Mouse (Mus musculus) CH12.LX (cell line): ENCODE measurements at regions not wholly inside any gene's neighbourhood (a gene's known extent, or its start where the extent isn't known, plus 50 kb on each side); places are given as distances from the start of the nearest gene placed in this dataset.

Experiments used
- DNase-seq: peaks from one replicate; pipeline ENCODE4 v3.0.0-alpha.2; 2013; ENCODE audit errors: extremely low read depth
- H3K27ac ChIP-seq: 2 replicates; pipeline ENCODE4 v1.5.1; 2012; ENCODE audit warnings: low read depth, mild to moderate bottlenecking, control low read depth, moderate library complexity; ENCODE audit not compliant: insufficient read depth
- H3K27me3 ChIP-seq: replicated peaks from 2 replicates; pipeline ENCODE3; 2012; ENCODE audit warnings: inconsistent platforms
- H3K36me3 ChIP-seq, 2 experiments: replicated peaks in 1 of 2; 2 replicates each; pipeline versions ENCODE3 to v1.6.1; 2012; ENCODE audit warnings: inconsistent platforms in 1 of 2, low read length in 1 of 2, mild to moderate bottlenecking in 1 of 2, mixed read lengths in 1 of 2, moderate library complexity in 1 of 2; ENCODE audit not compliant: control insufficient read depth in 1 of 2, insufficient read depth in 1 of 2
- H3K4me1 ChIP-seq, 2 experiments: 2 replicates each; pipeline ENCODE4 v1.6.1; 2012; ENCODE audit warnings: inconsistent platforms in 1 of 2, moderate library complexity in 1 of 2; ENCODE audit not compliant: insufficient read depth in 2 of 2, control insufficient read depth in 1 of 2
- H3K4me2 ChIP-seq: 2 replicates; pipeline ENCODE4 v1.6.1; 2012; ENCODE audit warnings: low read depth, mild to moderate bottlenecking, control low read depth; ENCODE audit not compliant: poor library complexity, insufficient read depth, severe bottlenecking
- H3K4me3 ChIP-seq, 3 experiments: fragments of 150-350 bp in 1 of 3; sonication (generic) in 1 of 3; replicated peaks in 1 of 3; 2 replicates each; pipeline versions ENCODE3 to v1.5.1; 2011 to 2012; ENCODE audit warnings: low read depth in 2 of 3, low read length in 2 of 3, mild to moderate bottlenecking in 2 of 3, moderate library complexity in 2 of 3, control low read depth in 1 of 3, improper control_type of control experiment in 1 of 3, inconsistent platforms in 1 of 3, mixed read lengths in 1 of 3; ENCODE audit not compliant: poor library complexity in 1 of 3
- H3K79me2 ChIP-seq: replicated peaks from 2 replicates; pipeline ENCODE4 v1.6.1; 2012; ENCODE audit warnings: mild to moderate bottlenecking, moderate library complexity; ENCODE audit not compliant: control insufficient read depth, poor library complexity, insufficient read depth, severe bottlenecking; ENCODE audit errors: extremely low read depth
- H3K9ac ChIP-seq: 2 replicates; pipeline ENCODE4 v1.6.1; 2012; ENCODE audit warnings: low read depth, mild to moderate bottlenecking, control low read depth, moderate library complexity; ENCODE audit not compliant: insufficient read depth
- H3K9me3 ChIP-seq: replicated peaks from 2 replicates; pipeline ENCODE3; 2012; ENCODE audit warnings: low read length, inconsistent platforms, mixed read lengths
- CHD1 ChIP-seq: IDR thresholded peaks from 2 replicates; pipeline ENCODE4 v1.6.1; 2012; ENCODE audit warnings: low read depth, low read length, improper control_type of control experiment, inconsistent platforms
- CHD2 ChIP-seq: IDR thresholded peaks from 2 replicates; pipeline ENCODE4 v1.6.1; 2011; ENCODE audit warnings: low read length, improper control_type of control experiment
- CTCF ChIP-seq, 2 experiments: IDR thresholded peaks in 1 of 2; conservative IDR thresholded peaks in 1 of 2; 2 replicates each; pipeline ENCODE4 v1.5.1; 2011 to 2012; ENCODE audit warnings: low read depth in 2 of 2, low read length in 2 of 2, improper control_type of control experiment in 1 of 2, inconsistent platforms in 1 of 2, mild to moderate bottlenecking in 1 of 2, moderate library complexity in 1 of 2
- E2F4 ChIP-seq: IDR thresholded peaks from 2 replicates; pipeline ENCODE4 v1.6.1; 2011; ENCODE audit warnings: low read depth, low read length, improper control_type of control experiment; ENCODE audit not compliant: insufficient replicate concordance
- ELF1 ChIP-seq: IDR thresholded peaks from 2 replicates; pipeline ENCODE4 v1.6.1; 2014; ENCODE audit warnings: low read depth, mild to moderate bottlenecking, inconsistent platforms, low read length, improper control_type of control experiment
- EP300 ChIP-seq: IDR thresholded peaks from 2 replicates; pipeline ENCODE4 v1.6.1; 2011; ENCODE audit warnings: low read length, improper control_type of control experiment
- ETS1 ChIP-seq: conservative IDR thresholded peaks from 2 replicates; pipeline ENCODE4 v1.6.1; 2012; ENCODE audit warnings: low read depth, mild to moderate bottlenecking, inconsistent platforms, low read length, improper control_type of control experiment, moderate library complexity
- GABPA ChIP-seq: IDR thresholded peaks from 2 replicates; pipeline ENCODE4 v1.6.1; 2012; ENCODE audit warnings: low read depth, low read length, improper control_type of control experiment, inconsistent platforms; ENCODE audit not compliant: insufficient replicate concordance
- IRF4 ChIP-seq: IDR thresholded peaks from 2 replicates; pipeline ENCODE4 v1.6.1; 2014; ENCODE audit warnings: low read depth, mild to moderate bottlenecking, inconsistent platforms, low read length, improper control_type of control experiment
- KAT2A ChIP-seq: IDR thresholded peaks from 2 replicates; pipeline ENCODE4 v1.6.1; 2012; ENCODE audit warnings: low read length, improper control_type of control experiment, inconsistent platforms; ENCODE audit not compliant: insufficient replicate concordance
- MEF2A ChIP-seq: IDR thresholded peaks from 2 replicates; pipeline ENCODE4 v1.6.1; 2014; ENCODE audit warnings: low read depth, mild to moderate bottlenecking, inconsistent platforms, low read length, improper control_type of control experiment, borderline replicate concordance
- MXI1 ChIP-seq: IDR thresholded peaks from 2 replicates; pipeline ENCODE4 v1.6.1; 2011; ENCODE audit warnings: mild to moderate bottlenecking, low read depth, low read length, improper control_type of control experiment
- NELFE ChIP-seq: IDR thresholded peaks from 2 replicates; pipeline ENCODE4 v1.6.1; 2011; ENCODE audit warnings: low read depth, low read length, improper control_type of control experiment
- RAD21 ChIP-seq: IDR thresholded peaks from 2 replicates; pipeline ENCODE4 v1.6.1; 2011; ENCODE audit warnings: low read depth, mild to moderate bottlenecking, low read length, improper control_type of control experiment, moderate library complexity
- SIN3A ChIP-seq: IDR thresholded peaks from 2 replicates; pipeline ENCODE4 v1.6.1; 2012; ENCODE audit warnings: low read length, improper control_type of control experiment, inconsistent platforms
- SMC3 ChIP-seq: IDR thresholded peaks from 2 replicates; pipeline ENCODE4 v1.6.1; 2011; ENCODE audit warnings: low read depth, low read length, improper control_type of control experiment
- TCF12 ChIP-seq: IDR thresholded peaks from 2 replicates; pipeline ENCODE4 v1.6.1; 2014; ENCODE audit warnings: low read depth, mild to moderate bottlenecking, inconsistent platforms, low read length, improper control_type of control experiment
- UBTF ChIP-seq: IDR thresholded peaks from 2 replicates; pipeline ENCODE4 v1.6.1; 2012; ENCODE audit warnings: low read depth, mild to moderate bottlenecking, inconsistent platforms, low read length, improper control_type of control experiment, moderate library complexity
- USF2 ChIP-seq: conservative IDR thresholded peaks from 2 replicates; pipeline ENCODE4 v1.6.1; 2011; ENCODE audit warnings: low read depth, low read length, improper control_type of control experiment
- ZKSCAN1 ChIP-seq: IDR thresholded peaks from 2 replicates; pipeline ENCODE4 v1.6.1; 2012; ENCODE audit warnings: low read depth, inconsistent platforms, low read length, improper control_type of control experiment, borderline replicate concordance
- ZMIZ1 ChIP-seq: IDR thresholded peaks from 2 replicates; pipeline ENCODE4 v1.6.1; 2012; ENCODE audit warnings: low read depth, mild to moderate bottlenecking, inconsistent platforms, low read length, improper control_type of control experiment
- dilution Hi-C: fragments of 300-500 bp; cut with MboI; formaldehyde crosslinking; loops from 2 replicates; pipeline ENCODE4 v1.14.3; 2020; ENCODE audit warnings: low sequenced_read_pairs; ENCODE audit not compliant: extremely low pct_unique_long_range_greater_than_20kb, extremely low pct_ligation_motif_present
- in situ Hi-C: fragments of 300-500 bp; cut with MboI; formaldehyde crosslinking; loops from 3 replicates; pipeline ENCODE4 v1.14.3; 2019; ENCODE audit warnings: low sequenced_read_pairs, low pct_ligation_motif_present, low pct_unique_long_range_greater_than_20kb, mixed read lengths

DNA sequence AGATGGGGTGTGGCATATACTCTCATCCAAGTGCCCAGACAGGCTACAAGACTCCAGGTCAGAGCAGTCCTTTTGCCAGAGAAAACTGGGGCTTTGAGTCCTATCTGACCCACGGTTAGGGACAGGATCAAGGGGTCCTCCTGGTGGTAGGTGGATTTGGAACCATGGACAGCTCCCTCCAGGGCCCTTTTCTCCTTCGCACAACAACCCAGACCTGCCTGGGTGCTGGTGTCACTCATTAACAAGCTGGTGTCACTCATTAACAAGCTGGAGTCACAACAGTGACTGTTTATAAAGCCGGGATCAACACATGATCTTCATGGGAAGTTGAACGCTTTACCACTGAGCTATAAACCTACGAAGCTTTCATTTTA is 108.5 kb upstream of the Thy1 start:
- DNase-seq: no peak
- peaks cover 88% of the 10 kb centered on the region for H3K27me3 ChIP-seq
- no peak overlapping the region for H3K4me2 ChIP-seq
- H3K4me1 ChIP-seq: no peaks in the 10 kb centered on the region
- dilution Hi-C loops: no loop called here
- H3K79me2 ChIP-seq: no peaks in the 10 kb centered on the region
- no peak overlapping the region for H3K27ac ChIP-seq
- in situ Hi-C loops: no loop called here
- H3K4me3 ChIP-seq: no peak overlapping the region
- H3K36me3 ChIP-seq: no peaks in the 10 kb centered on the region
- no peaks in the 10 kb centered on the region for H3K9me3 ChIP-seq
- TF ChIP-seq CHD1: no peak
- no peak for TF ChIP-seq ZKSCAN1
- TF ChIP-seq E2F4: no peak
- TF ChIP-seq GABPA: no peak
- TF ChIP-seq MEF2A: no peak
- no peak for TF ChIP-seq RAD21
- TF ChIP-seq MXI1: no peak
- no peak for TF ChIP-seq NELFE
- no peak for TF ChIP-seq ZMIZ1
- no peak for TF ChIP-seq KAT2A
- no peak for TF ChIP-seq UBTF
- H3K9ac ChIP-seq: no peak overlapping the region

DNA sequence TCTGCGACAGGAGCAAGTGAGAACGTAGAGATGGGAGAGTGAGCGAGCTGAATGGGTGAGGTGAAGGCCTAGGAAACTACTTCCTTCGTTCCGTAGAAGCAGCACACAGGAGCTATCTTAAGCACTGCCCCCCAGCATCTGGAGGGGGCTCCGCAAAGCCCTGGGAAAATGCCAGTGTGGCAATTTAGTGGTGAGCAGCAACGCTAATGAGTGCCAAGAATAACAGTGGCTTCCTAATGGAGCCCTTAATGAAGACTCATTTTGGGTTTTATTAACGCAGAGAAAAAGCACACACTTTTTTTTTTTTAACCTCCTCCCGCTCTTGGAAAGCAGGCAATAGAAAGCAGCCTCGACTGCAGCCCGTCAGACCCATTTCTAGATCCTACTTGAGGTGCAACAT is 103.8 kb upstream of the Thy1 start:
- Histone ChIP-seq H3K27ac (no peak overlapping the region), H3K9ac (no peak overlapping the region), H3K79me2 (no peaks in the 10 kb centered on the region), H3K4me1 (no peaks in the 10 kb centered on the region), H3K9me3 (no peaks in the 10 kb centered on the region), H3K4me3 (no peak overlapping the region), H3K27me3 (peaks cover 93% of the 10 kb centered on the region), H3K36me3 (no peaks in the 10 kb centered on the region), H3K4me2 (no peak overlapping the region)
- TF ChIP-seq EP300 (no peak), ELF1 (no peak), CHD2 (no peak), IRF4 (no peak), CHD1 (no peak), SIN3A (no peak), SMC3 (no peak), USF2 (no peak), ETS1 (no peak), TCF12 (no peak), CTCF (conservative IDR thresholded peaks at IDR 0.05 in 1 of 2, IDR thresholded peaks at IDR 0.05 in 1 of 2; ENCODE audit: low read depth in 2 of 2, low read length in 2 of 2) (no peak), GABPA (no peak), ZMIZ1 (no peak), MXI1 (no peak)
- DNase-seq: no peak
- in situ Hi-C loops: no loop called here
- dilution Hi-C loops: no loop called here
